Mouse (Mus musculus): ENCODE results near the gene Ahdc1. TPM values are rescaled to one million over a fixed set of nuclear protein-coding genes. Genes with fewer than 3 reads are reported as not detected.

Gene Ahdc1
- polyA plus RNA-seq, 1 experiment from 2014 or later: 6.9 TPM

GRCm38 (mm10) chr4:133058513-133059480, 47.7 kb downstream of the Ahdc1 start:
- Histone ChIP-seq H3K4me1 (peaks cover 77% of the 10 kb centered on the region), H3K4me2 (no peak overlapping the region; the same call in 1 of the 2 replicates), H3K4me3 (no peak overlapping the region), H3K9me3 (no peaks in the 10 kb centered on the region), H3K27me3 (replicated peaks) (no peaks in the 10 kb centered on the region), H3K27ac (replicated peaks) (peak overlapping the region; percentile 91), H3K36me3 (peaks cover 62% of the 10 kb centered on the region), H3K9ac (peak overlapping the region; percentile 71)
- 49% methylated on average over 11 of the region's 11 CpGs for WGBS
- no peak for ATAC-seq (ENCODE audit: extremely low read depth, insufficient number of reproducible peaks, low FRiP score, low TSS enrichment)

DNA sequence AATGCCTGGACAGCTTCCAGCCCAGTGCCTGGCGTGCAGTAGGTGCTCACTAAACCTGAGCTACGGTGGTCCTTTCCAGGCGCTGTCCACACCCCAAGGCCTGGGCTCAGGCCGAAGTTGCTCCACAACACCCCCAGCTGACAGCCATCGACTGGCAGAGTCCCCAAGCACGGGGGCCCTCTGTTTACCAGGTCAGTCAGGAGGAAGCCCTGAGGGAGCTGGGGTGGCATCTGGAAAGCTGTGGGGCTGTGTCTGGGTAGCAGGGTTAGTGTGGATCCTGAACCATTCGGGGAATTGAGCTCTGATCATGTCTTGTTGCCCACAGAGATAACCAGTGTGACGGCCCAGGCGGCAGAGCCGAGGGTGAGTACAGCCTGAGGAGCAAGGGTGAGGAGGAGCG, 49.6 kb downstream of the Ahdc1 start:
- H3K9me3 ChIP-seq: no peaks in the 10 kb centered on the region
- WGBS: 79% methylated on average over 11 of the region's 11 CpGs
- H3K4me3 ChIP-seq: no peak overlapping the region
- no peak overlapping the region for H3K4me2 ChIP-seq
- peaks cover 64% of the 10 kb centered on the region for H3K4me1 ChIP-seq
- no peak overlapping the region for H3K27ac ChIP-seq (replicated peaks)
- no peak overlapping the region for H3K9ac ChIP-seq
- no peaks in the 10 kb centered on the region for H3K27me3 ChIP-seq (replicated peaks)
- H3K36me3 ChIP-seq: peaks cover 71% of the 10 kb centered on the region
- no peak for ATAC-seq (ENCODE audit: extremely low read depth, insufficient number of reproducible peaks, low FRiP score, low TSS enrichment)

DNA sequence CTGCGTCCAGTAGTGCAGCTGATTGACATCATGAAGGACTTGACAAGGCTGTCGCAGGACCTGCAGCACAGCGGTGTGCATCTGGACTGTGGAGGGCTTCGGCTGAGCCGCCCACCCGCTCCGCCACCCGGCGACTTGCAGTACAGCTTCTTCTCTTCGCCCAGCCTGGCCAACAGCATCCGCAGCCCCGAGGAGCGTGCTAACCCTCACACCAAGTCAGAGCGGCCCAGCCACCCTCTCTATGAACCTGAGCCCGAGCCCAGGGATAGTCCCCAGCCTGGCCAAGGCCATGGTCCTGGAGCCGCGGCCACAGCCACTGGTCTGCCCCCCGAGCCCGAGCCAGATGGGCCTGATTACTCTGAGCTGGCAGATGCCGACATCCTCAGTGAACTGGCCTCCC, 50.7 kb downstream of the Ahdc1 start:
- Histone ChIP-seq H3K36me3 (peaks cover 82% of the 10 kb centered on the region), H3K27ac (replicated peaks) (no peak overlapping the region), H3K9ac (no peak overlapping the region; the same call in 1 of the 2 replicates), H3K4me2 (no peak overlapping the region), H3K9me3 (no peaks in the 10 kb centered on the region), H3K4me1 (peaks cover 53% of the 10 kb centered on the region), H3K27me3 (replicated peaks) (no peaks in the 10 kb centered on the region), H3K4me3 (no peak overlapping the region)
- WGBS: 88% methylated on average over 20 of the region's 20 CpGs
- ATAC-seq (ENCODE audit: extremely low read depth, insufficient number of reproducible peaks, low FRiP score, low TSS enrichment): no peak

DNA sequence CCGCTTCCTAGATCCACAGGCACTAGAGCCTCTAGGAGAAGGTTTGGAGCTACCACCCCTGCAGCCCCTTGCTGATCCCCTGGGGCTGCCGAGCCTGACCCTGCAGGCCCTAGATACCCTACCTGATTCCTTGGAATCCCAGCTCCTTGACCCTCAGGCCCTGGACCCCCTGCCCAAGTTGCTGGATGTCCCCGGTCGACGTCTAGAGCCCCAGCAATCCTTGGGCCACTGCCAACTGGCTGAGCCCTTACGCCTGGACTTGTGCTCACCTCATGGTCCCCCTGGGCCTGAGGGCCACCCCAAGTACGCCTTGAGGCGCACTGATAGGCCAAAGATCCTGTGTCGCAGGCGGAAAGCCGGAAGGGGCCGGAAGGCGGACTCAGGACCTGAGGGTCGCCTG, 51.2 kb downstream of the Ahdc1 start:
- Histone ChIP-seq H3K9ac (no peak overlapping the region; the same call in 1 of the 2 replicates), H3K4me2 (no peak overlapping the region), H3K27me3 (replicated peaks) (no peaks in the 10 kb centered on the region), H3K9me3 (no peaks in the 10 kb centered on the region), H3K36me3 (peaks cover 87% of the 10 kb centered on the region), H3K27ac (replicated peaks) (no peak overlapping the region), H3K4me1 (peaks cover 53% of the 10 kb centered on the region), H3K4me3 (no peak overlapping the region)
- 92% methylated on average over 14 of the region's 14 CpGs for WGBS
- ATAC-seq (ENCODE audit: extremely low read depth, insufficient number of reproducible peaks, low FRiP score, low TSS enrichment): no peak

- no peaks in the 10 kb centered on the region for H3K27me3 ChIP-seq (replicated peaks)
- H3K4me2 ChIP-seq: no peak overlapping the region
- H3K4me1 ChIP-seq: peaks cover 51% of the 10 kb centered on the region
- no peak overlapping the region for H3K4me3 ChIP-seq
- H3K27ac ChIP-seq (replicated peaks): no peak overlapping the region
- 90% methylated on average over 18 of the region's 18 CpGs for WGBS
- no peak for ATAC-seq (ENCODE audit: extremely low read depth, insufficient number of reproducible peaks, low FRiP score, low TSS enrichment)
- H3K9me3 ChIP-seq: no peaks in the 10 kb centered on the region
- H3K9ac ChIP-seq: 0 out of 2 replicates have a peak overlapping the region, but pooled peaks have one; percentile 5
- peaks cover 88% of the 10 kb centered on the region for H3K36me3 ChIP-seq
Measured at GRCm38 (mm10) chr4:133063203-133063602, 52.1 kb downstream of the Ahdc1 start.

GRCm38 (mm10) chr4:133063799-133064198, 52.7 kb downstream of the Ahdc1 start:
- Histone ChIP-seq H3K4me3 (no peak overlapping the region), H3K9me3 (no peaks in the 10 kb centered on the region), H3K4me1 (peaks cover 51% of the 10 kb centered on the region), H3K9ac (peak overlapping the region; percentile 5; the same call in 1 of the 2 replicates), H3K36me3 (peaks cover 93% of the 10 kb centered on the region), H3K27ac (replicated peaks) (peak overlapping the region; percentile 5; the same call in 1 of the 2 replicates), H3K27me3 (replicated peaks) (no peaks in the 10 kb centered on the region), H3K4me2 (no peak overlapping the region)
- WGBS: 58% methylated on average over 13 of the region's 13 CpGs
- no peak for ATAC-seq (ENCODE audit: extremely low read depth, insufficient number of reproducible peaks, low FRiP score, low TSS enrichment)

- peaks cover 51% of the 10 kb centered on the region for H3K4me1 ChIP-seq
- no peak overlapping the region for H3K4me3 ChIP-seq
- H3K36me3 ChIP-seq: peaks cover 98% of the 10 kb centered on the region
- H3K9ac ChIP-seq: no peak overlapping the region
- H3K4me2 ChIP-seq: no peak overlapping the region
- no peak overlapping the region for H3K27ac ChIP-seq (replicated peaks)
- WGBS: 92% methylated on average over 19 of the region's 19 CpGs
- no peak for ATAC-seq (ENCODE audit: extremely low read depth, insufficient number of reproducible peaks, low FRiP score, low TSS enrichment)
- H3K27me3 ChIP-seq (replicated peaks): no peaks in the 10 kb centered on the region
- H3K9me3 ChIP-seq: no peaks in the 10 kb centered on the region
Measured at GRCm38 (mm10) chr4:133064791-133065190, 53.7 kb downstream of the Ahdc1 start.

- H3K9ac ChIP-seq: no peak overlapping the region
- H3K27ac ChIP-seq (replicated peaks): no peak overlapping the region
- H3K36me3 ChIP-seq: peaks cover 98% of the 10 kb centered on the region
- H3K4me1 ChIP-seq: peaks cover 52% of the 10 kb centered on the region
- H3K4me2 ChIP-seq: no peak overlapping the region
- 93% methylated on average over 14 of the region's 14 CpGs for WGBS
- no peak for ATAC-seq (ENCODE audit: extremely low read depth, insufficient number of reproducible peaks, low FRiP score, low TSS enrichment)
- no peaks in the 10 kb centered on the region for H3K9me3 ChIP-seq
- H3K27me3 ChIP-seq (replicated peaks): no peaks in the 10 kb centered on the region
- no peak overlapping the region for H3K4me3 ChIP-seq
Measured at GRCm38 (mm10) chr4:133065894-133066386, 54.9 kb downstream of the Ahdc1 start.

- H3K4me3 ChIP-seq: no peak overlapping the region
- no peak overlapping the region for H3K4me2 ChIP-seq
- H3K27ac ChIP-seq (replicated peaks): peak overlapping the region; percentile 36; the same call in 1 of the 2 replicates
- H3K36me3 ChIP-seq: peaks cover 98% of the 10 kb centered on the region
- 78% methylated on average over 12 of the region's 12 CpGs for WGBS
- H3K9me3 ChIP-seq: no peaks in the 10 kb centered on the region
- H3K4me1 ChIP-seq: peaks cover 70% of the 10 kb centered on the region
- peak overlapping the region; percentile 33 for H3K9ac ChIP-seq
- no peaks in the 10 kb centered on the region for H3K27me3 ChIP-seq (replicated peaks)
- no peak for ATAC-seq (ENCODE audit: extremely low read depth, insufficient number of reproducible peaks, low FRiP score, low TSS enrichment)
Measured at GRCm38 (mm10) chr4:133068400-133069138, 57.5 kb downstream of the Ahdc1 start.

DNA sequence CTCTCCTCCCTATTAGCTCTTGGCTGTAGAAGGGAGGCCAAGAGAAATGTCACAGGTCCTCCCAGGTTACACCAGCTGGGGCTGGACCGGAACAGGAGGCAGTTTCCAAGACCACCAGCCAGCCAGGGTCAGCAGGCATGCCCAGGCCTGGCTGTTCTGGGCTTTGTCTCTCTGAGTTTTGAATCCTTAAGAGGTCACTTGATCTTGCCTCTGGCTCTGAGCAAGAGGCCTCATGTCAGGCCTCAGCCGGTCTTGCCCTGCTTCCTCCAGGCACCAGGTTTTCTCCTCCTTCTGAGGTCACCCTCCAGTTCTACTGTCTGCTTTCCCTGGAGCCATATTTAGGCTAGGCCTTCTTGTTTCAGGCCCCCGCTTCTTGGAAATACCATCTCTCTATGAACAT, 59.3 kb downstream of the Ahdc1 start:
- 59% methylated on average over 3 of the region's 3 CpGs for WGBS
- no peaks in the 10 kb centered on the region for H3K9me3 ChIP-seq
- no peak overlapping the region for H3K4me3 ChIP-seq
- H3K4me2 ChIP-seq: no peak overlapping the region
- no peaks in the 10 kb centered on the region for H3K27me3 ChIP-seq (replicated peaks)
- ATAC-seq (ENCODE audit: extremely low read depth, insufficient number of reproducible peaks, low FRiP score, low TSS enrichment): no peak
- peak overlapping the region; percentile 41 for H3K9ac ChIP-seq
- peaks cover 81% of the 10 kb centered on the region for H3K4me1 ChIP-seq
- H3K27ac ChIP-seq (replicated peaks): peak overlapping the region; percentile 53
- peaks cover 94% of the 10 kb centered on the region for H3K36me3 ChIP-seq

- no peak overlapping the region for H3K4me2 ChIP-seq
- H3K4me3 ChIP-seq: no peak overlapping the region
- H3K4me1 ChIP-seq: peaks cover 84% of the 10 kb centered on the region
- H3K36me3 ChIP-seq: peaks cover 94% of the 10 kb centered on the region
- no peak for ATAC-seq (ENCODE audit: extremely low read depth, insufficient number of reproducible peaks, low FRiP score, low TSS enrichment)
- no peaks in the 10 kb centered on the region for H3K27me3 ChIP-seq (replicated peaks)
- WGBS: 66% methylated on average over 5 of the region's 5 CpGs
- no peaks in the 10 kb centered on the region for H3K9me3 ChIP-seq
- H3K9ac ChIP-seq: peak overlapping the region; percentile 41; the same call in 1 of the 2 replicates
- H3K27ac ChIP-seq (replicated peaks): peak overlapping the region; percentile 53
Measured at GRCm38 (mm10) chr4:133070821-133071372, 59.8 kb downstream of the Ahdc1 start.
